Mouse (Mus musculus): Measurements from ENCODE around the gene Ceacam10.
"Not testable (repeated sequence)": the region's sequence is repeated elsewhere in the genome, so short reads cannot be mapped to it uniquely, and the experiment has no call there.

Ceacam10 gene

DNA sequence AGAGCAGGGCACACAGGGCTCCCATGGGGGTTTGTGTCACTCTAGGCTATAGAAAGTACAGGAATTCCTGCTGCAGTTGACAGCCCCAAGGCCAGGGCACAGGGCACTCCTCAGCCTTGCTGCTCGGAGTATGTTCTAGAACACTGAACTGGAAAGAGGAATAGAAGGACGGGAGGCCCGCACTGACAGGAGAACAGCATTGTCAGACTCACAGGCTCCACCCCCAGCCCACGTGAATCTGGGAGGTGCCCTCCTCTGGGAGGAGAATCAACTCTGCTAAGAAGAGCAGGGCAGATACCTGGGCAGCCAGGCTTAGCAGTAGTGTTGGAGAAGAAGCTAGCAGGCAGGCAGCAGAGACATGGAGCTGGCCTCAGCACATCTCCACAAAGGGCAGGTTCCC lies at the start of gene Ceacam10:
Gene Ceacam10, plus strand, starts transcription at position 289 of the 400 bp plus-strand sequence.
- DNase-seq: not testable (repeated sequence)

DNA sequence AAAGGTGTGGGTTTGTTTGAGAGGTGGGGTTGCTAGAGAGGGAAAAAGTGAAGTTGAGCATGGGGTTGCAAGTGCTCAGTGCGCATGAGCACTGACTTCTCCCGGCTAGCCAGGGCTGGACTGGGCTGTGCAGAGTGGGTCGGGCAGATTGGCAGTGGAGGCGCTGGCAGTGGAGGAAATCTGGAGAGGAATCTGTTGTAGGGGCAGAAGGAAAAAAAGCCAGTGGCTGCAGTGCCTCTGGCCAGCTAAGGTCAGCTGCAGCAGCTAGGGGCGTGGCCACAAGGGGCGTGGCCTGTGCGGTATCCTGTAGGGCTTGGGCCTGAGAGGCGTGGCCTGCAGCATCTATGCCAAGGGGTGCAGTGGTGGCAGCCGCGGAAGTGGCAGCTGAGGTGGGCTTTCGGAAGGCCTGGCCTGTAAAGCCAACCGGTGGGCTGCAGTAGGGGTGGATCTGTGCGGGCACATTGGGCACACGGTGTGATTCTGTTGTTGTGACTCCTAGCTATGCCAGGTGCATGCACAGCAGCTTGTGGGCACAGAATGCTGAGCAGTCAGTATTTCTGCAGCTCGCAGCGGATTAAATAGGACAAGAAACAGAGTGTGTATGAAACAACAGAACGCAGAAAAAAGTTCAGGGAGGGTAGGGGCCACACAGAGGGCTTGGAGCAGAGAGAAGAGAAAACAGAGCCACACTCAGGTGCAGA lies 40.9 kb upstream of the Ceacam10 start:
- DNase-seq: peak in 1 of 2 experiments; percentile 28

DNA sequence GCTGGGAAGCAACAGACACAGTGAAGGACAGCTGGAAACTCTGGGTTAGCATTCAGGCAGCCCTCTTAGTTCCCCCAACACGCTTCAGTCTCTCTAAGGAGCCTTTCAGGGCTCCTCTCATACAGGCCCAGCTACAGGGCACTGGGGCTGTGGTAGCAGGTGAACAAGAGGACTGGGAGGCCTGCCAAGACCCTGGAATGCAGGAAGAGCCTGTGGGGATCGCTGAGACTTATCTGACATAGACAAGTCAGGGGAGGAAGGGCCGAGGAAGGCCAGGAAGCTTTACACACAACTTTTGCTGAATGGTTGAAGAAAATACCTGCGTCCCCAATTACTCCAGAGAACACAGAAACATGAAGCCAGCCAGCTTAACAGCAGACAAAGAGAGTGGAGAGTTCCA lies 26.3 kb upstream of the Ceacam10 start:
- no peak for DNase-seq

DNA sequence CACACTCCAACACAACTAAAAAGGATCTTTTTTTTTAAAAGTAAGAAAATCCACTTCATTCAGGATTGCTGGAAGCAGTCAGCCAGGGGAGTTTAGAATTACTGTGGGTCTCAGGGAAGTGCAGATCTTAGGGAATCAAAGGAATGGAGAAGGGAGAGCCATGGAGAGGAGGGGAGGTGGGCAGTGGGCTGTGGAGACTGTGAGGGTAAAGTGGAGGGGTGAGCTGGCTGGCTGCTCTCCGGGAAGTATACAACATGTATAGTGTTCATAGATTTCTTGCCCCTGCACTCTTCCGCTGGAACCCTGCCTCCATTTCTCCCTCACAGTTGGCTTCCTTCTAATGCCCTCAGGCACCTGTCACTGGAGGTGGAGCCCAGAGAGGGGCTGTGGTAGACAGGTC lies 25.4 kb upstream of the Ceacam10 start:
- DNase-seq: no peak

DNA sequence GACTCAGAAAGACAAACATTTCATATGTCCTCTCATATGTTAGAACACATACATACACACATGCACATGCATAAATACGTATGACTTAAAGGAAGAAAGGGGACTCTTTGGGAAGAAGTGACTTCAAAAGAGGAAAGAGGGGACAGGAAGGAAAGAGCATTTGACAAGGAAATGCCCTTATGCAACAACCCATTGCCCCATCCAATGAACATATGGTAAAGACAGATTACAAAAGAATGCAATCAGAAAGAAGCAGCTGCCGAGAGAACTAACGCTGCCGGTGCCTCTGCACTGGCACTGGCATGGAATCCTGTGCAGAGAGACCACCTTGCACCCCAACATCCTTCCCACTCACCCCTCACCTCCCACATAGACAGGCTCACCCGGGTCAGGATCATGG lies 23.5 kb upstream of the Ceacam10 start:
- DNase-seq: no peak

DNA sequence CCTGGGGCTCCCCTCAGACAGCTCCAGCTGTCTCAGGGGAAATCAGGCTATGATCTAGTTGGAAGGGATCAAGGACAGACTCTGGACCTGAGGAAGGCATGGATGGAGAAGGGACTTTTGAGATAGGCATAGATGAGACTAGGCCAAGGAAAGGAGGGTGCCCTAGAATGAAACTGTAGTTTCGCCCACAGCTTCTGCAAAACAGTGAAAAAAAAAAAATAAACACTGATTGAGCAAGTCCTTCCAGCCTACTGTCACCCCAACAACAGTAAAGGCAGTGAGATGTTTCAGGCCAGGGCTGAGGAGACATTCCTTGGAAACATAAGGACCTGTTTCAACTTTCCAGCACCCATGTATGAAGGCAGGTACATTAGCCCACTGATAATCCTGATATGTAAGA lies 18.5 kb upstream of the Ceacam10 start:
- DNase-seq: no peak

DNA sequence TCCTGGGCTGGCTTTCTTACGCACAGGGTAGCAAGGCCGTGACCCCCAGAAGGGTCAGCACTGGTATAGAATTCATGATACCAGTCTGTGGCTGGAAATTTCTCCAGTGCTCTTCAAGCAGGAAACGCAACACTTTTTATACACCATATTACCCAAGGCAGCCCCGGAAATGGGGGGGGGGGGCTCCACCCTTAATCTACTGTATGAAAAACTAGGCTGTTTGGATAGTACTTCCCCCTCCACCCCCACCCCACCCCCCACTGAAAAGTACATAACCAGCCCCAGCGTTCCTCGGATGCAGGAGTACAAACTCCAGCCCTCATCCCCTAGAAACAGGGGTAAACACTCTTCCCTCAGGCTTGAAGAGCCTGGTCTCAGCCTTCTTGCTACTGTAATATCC lies 16.8 kb upstream of the Ceacam10 start, which contains the start of gene Cd177:
Gene Cd177, minus strand, starts transcription at position 101 of the 400 bp plus-strand sequence.
- no peak for DNase-seq

DNA sequence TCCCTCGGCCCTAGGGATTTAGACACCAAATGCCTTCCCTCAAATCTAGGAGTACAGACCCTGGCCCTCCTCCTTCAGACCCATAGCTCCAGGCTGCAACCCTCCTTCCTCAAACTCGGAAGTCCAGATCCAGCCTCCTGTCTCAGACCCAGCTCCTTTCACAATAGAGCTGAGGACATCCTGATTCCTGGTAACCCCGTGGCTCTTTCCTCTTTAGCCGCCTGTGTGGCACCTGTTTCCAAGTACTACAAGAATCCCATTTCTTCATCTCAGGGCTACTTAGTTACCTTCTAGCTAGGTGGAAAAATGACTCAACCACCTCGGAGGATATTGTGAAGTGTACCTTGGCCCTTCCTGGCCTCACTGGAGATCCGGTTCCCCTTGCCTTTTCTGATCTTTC lies 15.8 kb upstream of the Ceacam10 start:
- DNase-seq: no peak

DNA sequence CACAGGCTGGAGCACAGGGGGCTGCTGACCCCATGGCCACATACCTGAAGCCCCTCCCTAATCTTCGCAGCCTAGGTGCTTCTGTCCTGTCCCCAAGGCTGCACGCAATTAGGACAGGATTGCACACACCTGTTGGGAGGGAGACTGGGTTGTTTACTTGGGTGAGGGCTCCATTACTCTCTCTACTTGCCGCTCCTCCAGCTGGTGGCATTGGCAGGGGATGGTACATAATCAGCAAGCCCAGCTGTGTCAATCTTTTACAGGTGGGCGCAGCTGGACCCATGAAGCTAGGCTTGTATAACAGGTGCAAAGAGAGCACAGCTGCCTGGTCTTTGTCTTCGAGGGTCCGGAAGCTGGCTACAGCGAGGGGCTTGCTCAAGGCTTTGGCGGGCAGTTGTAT lies 14.4 kb upstream of the Ceacam10 start:
- DNase-seq: no peak

DNA sequence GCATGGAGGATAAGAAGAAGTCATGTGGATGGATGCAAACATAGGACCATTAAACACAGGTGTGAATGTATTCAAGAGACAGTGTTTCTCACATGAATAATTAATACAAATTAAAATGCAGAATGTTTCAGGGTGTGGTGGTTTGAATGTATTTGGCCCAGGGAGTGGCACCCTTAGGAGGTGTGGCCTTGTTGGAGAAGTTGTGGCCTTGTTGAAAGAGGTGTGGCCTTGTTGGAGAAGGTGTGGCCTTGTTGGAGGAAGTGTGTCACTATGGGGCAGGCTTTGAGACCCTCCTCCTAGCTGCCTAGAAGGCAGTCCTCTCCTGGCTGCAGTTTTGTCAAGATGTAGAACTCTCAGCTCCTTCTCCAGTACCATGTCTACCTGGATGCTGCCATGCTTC lies 5.6 kb upstream of the Ceacam10 start:
- no peak for DNase-seq

DNA sequence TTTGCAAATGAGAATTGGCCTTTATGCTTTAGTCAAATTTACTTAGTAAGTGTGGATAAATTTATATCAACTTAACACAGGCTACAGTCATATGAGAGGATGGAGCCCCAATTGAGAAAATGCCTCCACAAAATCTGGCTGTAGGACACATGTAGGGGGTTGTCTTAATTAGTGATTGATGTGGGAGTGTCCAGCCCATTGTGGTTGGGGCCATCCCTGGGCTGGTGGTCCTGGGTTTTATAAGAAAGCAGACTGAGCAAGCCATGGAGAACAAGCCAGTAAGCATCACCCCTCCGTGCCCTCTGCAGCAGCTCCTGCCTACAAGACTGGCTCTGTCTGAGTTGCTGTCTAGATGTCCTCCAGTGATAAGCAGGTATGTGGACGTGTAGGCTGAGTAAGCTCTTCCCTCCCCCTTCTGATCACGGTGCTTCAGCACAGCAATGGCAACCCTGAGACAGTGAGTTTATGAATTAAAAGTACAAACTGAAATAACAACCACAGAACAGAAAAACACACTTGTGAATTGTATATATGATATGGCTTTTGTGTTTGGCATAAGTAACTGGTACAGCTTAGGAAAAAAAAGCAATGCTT lies 3.0 kb upstream of the Ceacam10 start:
- no peak for DNase-seq

DNA sequence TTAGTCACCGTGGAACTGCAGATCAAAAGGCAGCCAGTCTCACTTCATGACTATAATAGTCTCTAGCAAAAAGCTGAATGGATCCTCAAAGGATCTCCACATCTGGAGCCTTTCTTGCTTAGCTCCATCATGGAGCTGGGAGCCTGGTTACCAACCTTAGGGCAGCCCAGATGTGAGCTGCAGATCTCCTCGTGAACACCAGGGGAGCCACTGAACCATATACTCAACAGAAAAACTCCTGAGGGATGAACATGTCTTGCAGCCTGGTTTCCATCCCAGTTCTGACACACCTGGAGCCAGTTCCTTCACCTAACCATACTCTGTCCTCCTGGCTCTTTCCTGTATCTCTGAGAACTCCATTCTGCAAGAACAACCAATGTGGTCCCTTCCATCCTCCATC lies 861 bp upstream of the Ceacam10 start:
- no peak for DNase-seq

DNA sequence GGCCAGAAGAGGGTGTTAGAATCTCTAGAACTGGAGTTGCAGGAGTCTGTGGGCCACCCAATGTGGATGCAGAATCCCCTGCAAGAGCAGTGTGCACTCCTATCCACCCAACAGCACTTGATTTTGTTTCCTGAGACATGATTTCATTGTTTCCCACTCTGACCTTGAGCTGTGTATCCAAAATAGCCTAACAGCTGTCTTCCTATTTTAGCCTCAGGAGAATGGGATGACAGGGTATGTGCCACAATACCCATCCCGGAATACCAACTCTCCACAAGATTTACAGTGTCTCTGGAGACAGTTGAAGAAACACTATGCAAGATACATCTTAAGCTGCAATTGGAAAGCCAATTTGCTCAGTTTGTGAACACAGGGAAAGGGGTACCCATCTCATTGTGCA lies 20.9 kb downstream of the Ceacam10 start:
- no peak for DNase-seq

DNA sequence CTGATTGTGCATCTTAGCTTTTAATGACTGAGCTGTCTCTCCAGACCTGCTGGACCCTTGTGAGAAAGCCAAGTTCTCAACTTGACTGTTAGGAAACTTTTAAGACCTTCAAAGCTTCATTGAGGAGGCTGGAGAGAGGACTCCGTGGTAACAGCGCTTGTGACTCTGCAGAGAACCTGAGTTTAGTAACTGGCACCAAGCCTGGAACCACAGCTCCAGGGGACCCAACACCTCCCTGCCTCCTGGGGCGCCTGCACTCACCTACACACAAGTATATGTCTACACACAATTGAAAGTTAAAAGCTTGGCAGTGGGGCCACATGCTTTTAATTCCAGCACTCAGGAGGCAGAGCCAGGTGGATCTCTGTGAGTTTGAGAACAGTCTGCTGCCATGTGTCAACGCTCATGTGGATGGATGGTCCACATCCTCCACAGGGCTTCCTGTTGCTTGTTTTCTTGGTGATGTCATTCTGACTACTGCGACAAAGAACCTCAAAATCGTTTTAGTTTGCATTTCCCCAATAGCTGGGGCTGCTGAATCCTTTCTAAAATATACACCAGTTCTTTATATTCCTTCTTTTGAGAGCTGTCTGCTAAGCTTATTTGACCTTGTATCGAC lies 25.3 kb downstream of the Ceacam10 start:
- DNase-seq: no peak

DNA sequence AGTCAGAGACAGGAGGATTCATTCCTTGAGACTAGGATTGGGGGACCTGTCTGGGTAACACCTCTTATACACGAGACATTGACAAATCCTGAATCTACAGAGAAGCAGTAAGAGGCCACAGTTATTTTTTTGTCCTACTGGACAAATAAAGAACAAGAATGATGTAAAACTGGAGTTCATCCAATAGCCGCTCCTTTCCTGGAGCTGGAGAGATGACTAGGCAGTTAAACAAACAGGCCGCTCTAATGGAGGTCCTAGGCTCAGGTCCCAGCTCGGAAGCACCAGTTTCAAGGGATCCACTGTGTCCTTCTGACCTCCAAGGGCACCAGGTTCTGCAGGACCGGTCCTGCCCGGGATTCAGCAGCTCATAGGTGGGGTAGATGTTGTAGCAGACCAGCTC lies 27.8 kb downstream of the Ceacam10 start:
- no peak for DNase-seq

DNA sequence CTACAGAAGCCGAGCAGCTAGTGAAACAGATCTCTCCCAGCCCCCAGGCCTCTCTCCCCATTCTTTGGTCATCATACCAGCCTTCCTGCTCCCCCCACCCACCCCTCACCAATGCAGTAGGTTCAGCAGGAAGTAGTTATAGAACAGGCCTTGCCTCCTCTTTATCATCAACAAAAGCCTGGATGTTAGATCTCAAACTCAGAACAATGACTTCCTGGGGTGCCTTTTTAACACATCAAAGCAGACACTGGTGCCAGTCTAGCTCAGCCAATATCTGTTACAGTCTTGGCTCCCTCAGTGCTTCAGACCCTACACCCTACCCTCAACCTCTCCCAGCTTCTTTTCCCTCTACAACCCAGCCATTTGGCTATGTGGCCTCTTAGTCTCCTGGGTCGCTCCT lies 32.0 kb downstream of the Ceacam10 start:
- no peak for DNase-seq

DNA sequence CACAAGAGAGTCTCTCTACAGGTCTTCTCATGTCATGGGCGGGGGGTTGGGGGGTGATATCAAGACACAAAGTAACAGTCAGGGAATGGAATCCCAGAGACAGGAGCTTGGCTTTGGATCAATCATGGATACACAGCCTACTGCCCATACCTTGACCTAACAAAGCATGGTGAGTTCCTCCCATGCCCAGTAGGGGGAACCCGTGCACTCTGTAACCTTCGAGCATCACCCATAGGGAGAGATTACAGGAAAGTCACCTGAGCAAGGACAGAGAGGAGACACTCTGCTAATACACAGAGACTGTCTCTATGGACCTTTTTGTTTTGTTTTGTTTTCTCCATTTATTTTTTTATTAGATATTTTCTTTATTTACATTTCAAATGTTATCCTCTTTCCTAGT lies 40.5 kb downstream of the Ceacam10 start:
- DNase-seq: peak; percentile 91 to 93

DNA sequence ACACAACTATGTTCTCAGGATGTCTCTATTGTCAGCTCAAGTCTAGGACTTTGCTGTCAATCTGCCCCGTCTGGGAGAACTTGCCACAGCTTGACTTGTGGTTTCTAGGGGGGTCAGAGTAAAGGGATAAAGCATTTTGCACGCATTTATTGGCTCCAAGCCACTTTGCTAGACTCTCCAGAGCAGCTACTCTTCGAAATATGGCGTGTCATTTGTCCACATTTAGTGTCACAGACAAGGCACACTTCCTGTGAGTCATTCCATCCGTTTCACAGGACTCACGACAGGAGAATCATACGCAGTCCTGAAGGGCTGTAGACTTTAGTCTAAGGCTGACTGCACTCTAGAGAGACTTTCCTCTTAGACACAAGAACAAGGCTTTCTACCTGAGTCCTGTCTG lies 47.4 kb downstream of the Ceacam10 start:
- no peak for DNase-seq

DNA sequence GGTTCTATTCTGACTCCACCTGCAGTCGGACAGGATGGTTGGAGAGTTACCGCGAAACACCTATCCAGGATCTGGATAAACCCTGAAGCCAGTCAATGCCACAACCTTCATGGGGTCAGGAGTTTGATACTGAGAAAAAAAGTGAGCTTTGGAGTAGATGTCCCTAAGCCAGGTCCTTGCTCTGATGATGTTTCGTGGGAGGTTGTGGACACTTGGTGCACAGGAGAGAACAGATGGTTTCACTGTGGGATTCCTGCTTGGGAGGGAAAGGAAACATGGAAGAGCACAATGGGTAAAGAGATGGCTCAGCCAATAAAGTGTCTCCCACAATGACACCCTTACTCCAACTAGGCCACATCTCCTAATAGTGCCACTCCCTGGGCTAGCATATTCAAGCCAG lies 50.2 kb downstream of the Ceacam10 start:
- DNase-seq: peak; percentile 70 to 77
